Comparison of ENCODE assay signal across 37 mouse cellular contexts in genomic region chr1:97128201-97128600, GRCm38 (mm10). TPM values are rescaled to one million over a fixed set of nuclear protein-coding genes. Genes with fewer than 3 reads are reported as not detected.
"Had no signal": no experiment of that assay in that cellular context is flagged by ENCODE, and none has a peak within 500 bp of the region (broad histone marks: within the 10 kb centered on the region; RNA-seq: fewer than 3 reads in every experiment).

Gene Slco6c1 (minus strand): TSS chr1:97128301.

- H3K4me3 ChIP-seq: embryonic facial prominence, embryonic 10.5 days; embryonic facial prominence, embryonic 12.5 days; embryonic facial prominence, embryonic 13.5 days; embryonic facial prominence, embryonic 15.5 days; erythroblast, embryonic 14.5 days; forebrain, embryonic 10.5 days; forebrain, embryonic 12.5 days; forebrain, embryonic 13.5 days; forebrain, embryonic 15.5 days; gastrocnemius, adult 2 months; heart, adult 2 months had no signal

- H3K27ac ChIP-seq: embryonic facial prominence, embryonic 10.5 days; embryonic facial prominence, embryonic 12.5 days; embryonic facial prominence, embryonic 13.5 days; embryonic facial prominence, embryonic 15.5 days; forebrain, embryonic 10.5 days; forebrain, embryonic 12.5 days; forebrain, embryonic 13.5 days; forebrain, embryonic 15.5 days; gastrocnemius, adult 2 months; heart, adult 2 months had no signal

- H3K4me1 ChIP-seq: embryonic facial prominence, embryonic 10.5 days; embryonic facial prominence, embryonic 12.5 days; embryonic facial prominence, embryonic 13.5 days; embryonic facial prominence, embryonic 15.5 days; forebrain, embryonic 10.5 days; forebrain, embryonic 12.5 days; forebrain, embryonic 13.5 days; forebrain, embryonic 15.5 days had no signal

- H3K36me3 ChIP-seq: embryonic facial prominence, embryonic 10.5 days; embryonic facial prominence, embryonic 12.5 days; embryonic facial prominence, embryonic 13.5 days; embryonic facial prominence, embryonic 15.5 days; forebrain, embryonic 10.5 days; forebrain, embryonic 12.5 days; forebrain, embryonic 15.5 days had no signal

- DNase-seq: cerebellum, adult 2 months; cerebellum, adult 8-10 months; cerebellum, adult 9-10 months; cerebellum, adult 9-11 months; cerebellum, postnatal 10 days; cerebellum, postnatal 14 days; cerebellum, postnatal 25 days; cerebellum, postnatal 36 days; embryo, embryonic 11 days; forebrain, postnatal 0 days; gastrocnemius, adult 2 months; gastrocnemius, postnatal 10 days; gastrocnemius, postnatal 14 days; gastrocnemius, postnatal 25 days; gastrocnemius, postnatal 36 days; heart, adult 18-20 months; heart, adult 2 months had no signal

- H3K27me3 ChIP-seq: embryonic facial prominence, embryonic 12.5 days; embryonic facial prominence, embryonic 13.5 days; embryonic facial prominence, embryonic 15.5 days; forebrain, embryonic 12.5 days; forebrain, embryonic 13.5 days; forebrain, embryonic 15.5 days had no signal

RNA-seq across cellular contexts. Expression of gene Slco6c1, which starts in this region (rescaled TPM):
- total RNA-seq: common myeloid progenitor, adult 5-6 weeks; gastrocnemius, adult 18-20 months; gastrocnemius, adult 2 months; gastrocnemius, postnatal 10 days; gastrocnemius, postnatal 14 days; gastrocnemius, postnatal 25 days; gastrocnemius, postnatal 36 days; gastrocnemius, postnatal 4 days; granulocyte monocyte progenitor cell, adult 5-6 weeks; heart, adult 18-20 months; heart, adult 2 months; heart, adult 8-10 months had no signal
- polyA plus RNA-seq: embryonic facial prominence, embryonic 10.5 days; embryonic facial prominence, embryonic 11.5 days; embryonic facial prominence, embryonic 12.5 days; embryonic facial prominence, embryonic 13.5 days; embryonic facial prominence, embryonic 14.5 days; embryonic facial prominence, embryonic 15.5 days; erythroblast, embryonic 14.5 days; forebrain, embryonic 10.5 days; forebrain, embryonic 11.5 days; forebrain, embryonic 12.5 days; forebrain, embryonic 13.5 days; forebrain, embryonic 14.5 days; forebrain, embryonic 15.5 days; forebrain, embryonic 16.5 days; forebrain, postnatal 0 days; frontal cortex, adult 2 months; heart, adult 2 months had no signal
